Mouse (Mus musculus) thymus, postnatal 14 days (tissue): ENCODE data around the gene Dbn1.
"Not testable (repeated sequence)": the region's sequence is repeated elsewhere in the genome, so short reads cannot be mapped to it uniquely, and the experiment has no call there.

Experiments used
- DNase-seq: peaks from one replicate; pipeline ENCODE4 v3.0.0; 2021

The Dbn1 gene

DNA sequence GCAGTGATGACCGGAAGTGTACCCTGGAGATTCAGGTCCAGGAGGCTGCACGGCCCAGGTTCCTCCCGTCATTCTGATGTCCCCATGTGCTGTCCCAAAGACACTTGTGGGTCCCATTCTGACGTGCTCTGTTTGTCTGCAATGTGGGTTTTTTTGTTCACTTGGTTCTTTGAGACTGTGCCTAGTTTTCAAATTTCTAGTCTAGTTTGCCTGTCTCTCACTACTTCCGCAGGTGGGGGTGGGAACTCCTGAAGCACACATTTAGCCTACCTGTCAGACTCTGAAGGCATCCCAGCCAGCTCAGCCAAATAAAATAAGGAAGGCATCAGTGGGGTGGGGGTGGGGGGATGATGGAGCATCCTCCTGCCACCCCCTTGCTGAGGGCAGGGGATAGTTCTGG is 39.8 kb downstream of the Dbn1 start:
- no peak for DNase-seq

DNA sequence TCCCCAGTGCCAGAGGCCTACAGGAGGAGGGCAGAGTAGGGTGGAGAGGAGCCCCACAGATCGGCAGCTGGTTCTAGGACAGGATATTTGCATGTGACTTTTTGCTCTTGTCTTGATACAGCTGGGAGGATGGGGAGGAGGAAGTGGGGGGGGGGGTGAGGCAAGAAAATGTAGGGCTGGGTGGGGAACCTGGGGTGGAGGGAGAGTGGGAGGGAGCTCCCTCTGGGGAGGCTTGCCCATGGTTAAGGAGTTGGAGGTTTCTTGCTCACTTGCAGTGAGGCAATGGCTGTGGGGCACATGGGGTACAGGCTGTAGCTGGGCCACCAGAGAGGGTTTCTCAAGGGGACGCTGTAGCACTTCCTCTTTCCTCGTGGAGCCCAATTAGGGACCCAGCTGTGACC is 40.4 kb downstream of the Dbn1 start:
- peak; percentile 81 for DNase-seq

DNA sequence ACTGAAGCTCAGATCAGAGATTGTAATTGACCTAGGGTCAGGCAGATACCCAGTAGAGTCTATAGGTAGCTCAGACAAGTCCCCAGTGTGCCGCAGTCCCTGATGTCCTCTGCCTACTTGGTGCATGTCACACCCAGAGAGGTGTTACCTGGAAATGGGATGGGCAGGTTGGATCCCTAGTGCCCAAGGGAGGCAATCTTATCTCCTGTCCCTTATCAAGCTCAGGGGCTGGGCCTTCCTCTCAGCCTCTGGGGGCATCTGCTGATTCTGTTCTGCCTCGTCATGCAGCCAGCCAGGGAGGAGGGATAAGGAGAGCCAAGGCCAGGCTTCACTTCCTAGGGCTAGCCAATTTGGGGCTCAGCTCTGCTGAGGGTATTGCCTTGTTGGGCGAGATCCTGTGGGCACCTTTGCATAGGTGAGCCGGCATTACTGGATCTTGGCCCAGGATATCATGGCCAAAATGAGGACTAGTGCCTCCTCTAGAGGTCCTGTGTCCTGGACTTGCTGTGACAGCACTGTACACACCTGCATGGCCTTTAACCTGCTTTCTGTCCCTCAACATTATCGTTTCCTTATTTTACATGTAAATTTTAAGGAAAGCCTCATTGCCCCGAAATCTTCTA is 41.3 kb downstream of the Dbn1 start:
- peak; percentile 38 for DNase-seq

DNA sequence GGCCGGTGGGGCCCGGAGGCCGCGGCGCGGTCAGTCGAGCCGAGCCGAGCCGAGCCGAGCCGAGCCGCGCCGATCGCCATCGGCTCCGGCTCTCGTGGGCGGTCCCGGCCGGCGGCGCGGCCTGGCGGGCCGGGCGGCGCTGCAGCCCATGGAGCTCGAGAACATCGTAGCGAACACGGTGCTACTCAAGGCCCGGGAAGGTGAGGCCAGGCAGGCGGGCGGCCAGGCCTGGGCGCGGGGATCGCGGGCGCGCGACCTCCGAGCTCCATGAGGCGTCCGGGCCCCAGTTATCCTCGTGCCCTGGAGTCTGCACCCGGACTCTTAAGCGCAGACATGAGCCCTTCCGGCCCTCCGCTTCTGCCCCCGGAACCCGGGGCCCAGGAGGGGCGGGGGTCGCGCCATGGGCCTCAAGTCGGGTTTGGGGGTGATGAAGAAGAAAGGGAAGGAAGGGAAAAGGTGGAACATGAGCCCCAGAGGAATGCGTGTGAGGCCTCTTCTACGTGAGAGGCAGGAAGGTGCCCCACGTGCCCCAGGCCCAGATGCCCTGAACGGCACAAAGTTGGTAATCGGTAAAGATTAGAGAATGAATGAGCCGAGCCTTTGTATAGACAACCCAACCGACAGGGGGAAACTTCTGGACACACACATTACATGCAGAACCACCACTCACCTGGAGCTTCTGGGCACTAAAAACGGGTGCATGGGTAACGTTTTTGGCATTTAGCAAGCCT is 42.4 kb downstream of the Dbn1 start:
- peak; percentile 69 for DNase-seq

- peak; percentile 99 for DNase-seq
Measured at GRCm38 (mm10) chr13:55444937-55445315, 43.0 kb downstream of the Dbn1 start, which contains the start of gene Grk6. Gene Grk6 (plus strand): TSS chr13:55445072.

DNA sequence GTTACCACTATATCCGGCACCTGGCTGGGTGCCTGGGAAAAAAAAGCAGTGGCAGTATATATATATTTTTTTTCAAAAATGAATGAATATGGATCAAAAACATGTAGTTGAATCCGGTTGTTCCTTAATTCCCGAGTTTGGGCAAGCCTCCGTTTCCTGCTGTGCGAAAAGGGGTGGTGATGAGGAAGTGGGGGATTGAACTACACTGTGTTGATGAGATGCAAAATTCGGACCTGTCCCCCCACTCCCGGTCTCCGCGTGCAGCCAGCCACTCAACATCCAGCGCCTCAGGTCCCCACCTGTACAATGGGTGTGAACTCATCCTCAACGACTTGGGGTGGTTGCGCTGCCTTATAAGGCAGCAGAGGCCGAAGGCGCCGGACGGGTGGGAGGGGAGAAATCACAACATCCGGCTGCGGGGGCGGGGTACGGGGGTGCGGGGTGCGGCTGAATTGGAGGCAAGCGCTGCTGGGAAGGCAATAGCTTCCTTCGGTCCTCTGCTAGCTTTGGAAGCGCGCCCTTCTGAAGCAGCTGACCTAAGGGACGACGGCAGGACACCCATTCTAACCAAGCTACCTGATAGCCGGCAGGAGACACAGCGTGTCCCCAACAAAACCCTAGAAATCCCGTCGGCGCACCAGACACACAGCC is 43.5 kb downstream of the Dbn1 start:
- peak; percentile 91 for DNase-seq

DNA sequence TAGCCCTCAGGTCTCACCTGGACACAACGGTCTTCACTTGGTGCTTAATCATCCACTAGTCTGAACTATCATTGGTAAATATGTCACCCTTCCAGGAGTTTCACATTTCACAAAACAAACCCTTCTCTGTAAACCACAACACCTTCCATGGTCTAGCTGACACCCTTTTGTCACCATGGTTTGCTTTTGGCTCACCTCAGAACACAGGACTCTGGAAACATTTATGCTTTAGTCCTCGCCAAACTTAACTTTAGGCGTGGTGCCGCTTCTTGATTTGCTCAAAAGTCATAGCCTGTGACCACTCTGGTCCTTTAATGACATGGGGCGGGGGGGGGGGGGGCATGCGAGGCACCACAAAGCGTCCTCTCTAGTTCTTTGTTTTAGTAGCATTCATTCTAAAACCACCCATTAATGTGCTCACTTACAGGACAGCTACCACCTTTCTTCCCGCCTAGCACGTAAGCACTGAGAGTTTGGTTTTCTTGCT is 44.1 kb downstream of the Dbn1 start:
- no peak for DNase-seq

DNA sequence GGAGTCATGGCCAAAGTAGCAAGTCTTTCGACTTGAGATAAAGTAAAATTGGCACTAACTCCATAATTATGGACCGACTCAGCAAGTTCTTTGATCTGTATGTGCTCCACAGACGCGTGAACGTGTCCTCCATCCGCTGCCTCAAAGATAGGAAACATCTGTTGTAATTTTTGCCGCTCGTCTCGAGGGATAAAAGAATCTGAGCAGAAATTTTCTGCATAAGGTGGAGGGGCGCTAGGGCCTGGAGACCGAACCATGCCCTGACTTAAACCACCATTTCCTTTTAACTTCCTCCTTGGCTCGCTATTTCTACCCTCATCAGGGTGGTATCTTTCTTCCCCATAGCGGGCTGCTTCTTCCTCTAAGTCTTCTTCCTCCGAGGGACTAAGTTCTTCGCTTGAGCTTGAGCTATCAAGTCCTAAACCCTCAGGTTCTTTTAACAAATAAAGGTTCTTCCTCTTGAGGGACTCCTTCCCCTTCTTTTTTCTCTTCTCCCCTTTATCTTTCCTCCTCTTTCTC is 50.7 kb downstream of the Dbn1 start:
- not testable (repeated sequence) for DNase-seq

GRCm38 (mm10) chr13:55431889-55432685 is 55.8 kb downstream of the Dbn1 start:
- peak; percentile 71 for DNase-seq

DNA sequence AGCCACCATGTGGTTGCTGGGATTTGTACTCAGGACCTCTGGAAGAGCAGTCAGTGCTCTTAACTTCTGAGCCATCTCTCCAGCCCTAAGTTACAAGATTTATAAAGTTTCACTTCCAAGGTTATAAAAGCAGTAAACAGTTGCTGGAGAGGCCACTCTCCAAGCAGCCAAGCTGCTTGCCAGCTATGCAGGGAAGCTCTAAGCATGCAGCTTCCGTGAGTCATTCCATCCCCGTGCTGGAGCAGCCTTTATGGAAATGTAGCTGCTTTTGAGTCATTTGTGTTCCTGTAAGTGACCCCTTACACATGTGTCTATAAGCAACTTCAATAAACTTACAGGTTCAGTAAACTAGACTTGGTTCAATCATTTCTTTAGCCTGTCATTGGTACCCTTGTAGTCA is 57.3 kb downstream of the Dbn1 start:
- no peak for DNase-seq

GRCm38 (mm10) chr13:55429226-55429888 is 58.6 kb downstream of the Dbn1 start:
- no peak for DNase-seq

GRCm38 (mm10) chr13:55426613-55427012 is 61.3 kb downstream of the Dbn1 start, which contains the start of gene F12:
Gene F12 (minus strand): TSS chr13:55426793.
- no peak for DNase-seq
